Mouse (Mus musculus): ENCODE results near the gene Cfd.

DNA sequence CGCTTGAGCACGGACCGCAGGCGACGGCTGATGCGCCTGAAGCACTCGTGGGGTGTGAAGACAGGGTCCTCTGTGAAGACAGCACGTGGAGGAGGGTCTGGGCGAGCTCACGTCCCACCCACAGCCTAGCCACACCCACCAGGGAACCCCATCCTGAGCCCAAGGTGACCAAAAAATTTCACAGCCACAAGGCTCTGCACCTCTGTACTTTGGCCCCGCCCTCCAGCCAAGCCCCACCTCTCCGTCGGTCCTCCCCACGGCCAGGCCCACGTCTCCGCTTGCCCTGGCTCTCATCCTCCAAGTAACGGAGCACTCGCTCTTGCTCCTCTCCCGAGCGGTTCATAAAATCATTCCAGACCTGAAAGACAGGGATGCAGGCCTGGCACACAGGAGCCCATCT is 21.8 kb downstream of the Cfd start:
- TF ChIP-seq POLR2A (IDR thresholded peaks at IDR 0.05; ENCODE audit: low read depth, low read length), result no peak
- no peak for TF ChIP-seq CTCF (IDR thresholded peaks at IDR 0.05; ENCODE audit: borderline replicate concordance, insufficient read depth, low read length)
